Mouse (Mus musculus) liver, embryonic 14.5 days (tissue): ENCODE results near the gene Dchs1.

Experiments used
- CTCF ChIP-seq: IDR thresholded peaks from 2 replicates; pipeline ENCODE4 v1.5.1; 2016; ENCODE audit warnings: antibody characterized with exemption, low read depth, control low read depth
- EP300 ChIP-seq: IDR thresholded peaks from 2 replicates; pipeline ENCODE4 v1.6.1; 2016; ENCODE audit warnings: antibody characterized with exemption, low read depth

- TF ChIP-seq CTCF (no peak), EP300 (no peak)
These were observed 45.5 kb downstream of the Dchs1 start for GRCm38 (mm10) chr7:105741978-105742377.
